Mouse (Mus musculus): ENCODE measurements around the gene Sema3a. TPM values are rescaled to one million over a fixed set of nuclear protein-coding genes. Genes with fewer than 3 reads are reported as not detected.
"Not testable (repeated sequence)": the region's sequence is repeated elsewhere in the genome, so short reads cannot be mapped to it uniquely, and the experiment has no call there.

Gene Sema3a
- total RNA-seq, 2 experiments from 2014 or later: not detected

GRCm38 (mm10) chr5:13413915-13414525, 288.8 kb downstream of the Sema3a start:
- no peak for ATAC-seq (replicated peaks; ENCODE audit: low FRiP score, poor library complexity, severe bottlenecking)

- no peak for ATAC-seq (replicated peaks; ENCODE audit: low FRiP score, poor library complexity, severe bottlenecking)
These were observed 291.9 kb downstream of the Sema3a start for GRCm38 (mm10) chr5:13416960-13417710.

- no peak for ATAC-seq (replicated peaks; ENCODE audit: low FRiP score, poor library complexity, severe bottlenecking)
These were observed 296.2 kb downstream of the Sema3a start for GRCm38 (mm10) chr5:13421276-13421925.

- ATAC-seq (replicated peaks; ENCODE audit: low FRiP score, poor library complexity, severe bottlenecking): no peak
These were observed 303.5 kb downstream of the Sema3a start for GRCm38 (mm10) chr5:13428702-13429101.

GRCm38 (mm10) chr5:13431827-13432226, 306.6 kb downstream of the Sema3a start:
- ATAC-seq (replicated peaks; ENCODE audit: low FRiP score, poor library complexity, severe bottlenecking): no peak

GRCm38 (mm10) chr5:13432574-13432973, 307.4 kb downstream of the Sema3a start:
- no peak for ATAC-seq (replicated peaks; ENCODE audit: low FRiP score, poor library complexity, severe bottlenecking)

GRCm38 (mm10) chr5:13433303-13433702, 308.1 kb downstream of the Sema3a start:
- ATAC-seq (replicated peaks; ENCODE audit: low FRiP score, poor library complexity, severe bottlenecking): no peak

- ATAC-seq (replicated peaks; ENCODE audit: low FRiP score, poor library complexity, severe bottlenecking): no peak
These were observed 315.9 kb downstream of the Sema3a start for GRCm38 (mm10) chr5:13441112-13441511.

- no peak for ATAC-seq (replicated peaks; ENCODE audit: low FRiP score, poor library complexity, severe bottlenecking)
These were observed 335.2 kb downstream of the Sema3a start for GRCm38 (mm10) chr5:13460182-13461001.

- no peak for ATAC-seq (replicated peaks; ENCODE audit: low FRiP score, poor library complexity, severe bottlenecking)
These were observed 343.6 kb downstream of the Sema3a start for GRCm38 (mm10) chr5:13468856-13469255.

GRCm38 (mm10) chr5:13469401-13469800, 344.2 kb downstream of the Sema3a start:
- ATAC-seq (replicated peaks; ENCODE audit: low FRiP score, poor library complexity, severe bottlenecking): no peak

GRCm38 (mm10) chr5:13470057-13470905, 345.1 kb downstream of the Sema3a start:
- no peak for ATAC-seq (replicated peaks; ENCODE audit: low FRiP score, poor library complexity, severe bottlenecking)

- ATAC-seq (replicated peaks; ENCODE audit: low FRiP score, poor library complexity, severe bottlenecking): no peak
These were observed 352.4 kb downstream of the Sema3a start for GRCm38 (mm10) chr5:13477653-13478052.

GRCm38 (mm10) chr5:13488671-13489070, 363.5 kb downstream of the Sema3a start:
- no peak for ATAC-seq (replicated peaks; ENCODE audit: low FRiP score, poor library complexity, severe bottlenecking)

- ATAC-seq (replicated peaks; ENCODE audit: low FRiP score, poor library complexity, severe bottlenecking): not testable (repeated sequence)
These were observed 370.8 kb downstream of the Sema3a start for GRCm38 (mm10) chr5:13495967-13496366.

- ATAC-seq (replicated peaks; ENCODE audit: low FRiP score, poor library complexity, severe bottlenecking): no peak
These were observed 374.6 kb downstream of the Sema3a start for GRCm38 (mm10) chr5:13499835-13500234.

- no peak for ATAC-seq (replicated peaks; ENCODE audit: low FRiP score, poor library complexity, severe bottlenecking)
These were observed 380.8 kb downstream of the Sema3a start for GRCm38 (mm10) chr5:13505839-13506499.

GRCm38 (mm10) chr5:13509163-13509562, 383.9 kb downstream of the Sema3a start:
- no peak for ATAC-seq (replicated peaks; ENCODE audit: low FRiP score, poor library complexity, severe bottlenecking)

- ATAC-seq (replicated peaks; ENCODE audit: low FRiP score, poor library complexity, severe bottlenecking): no peak
These were observed 391.8 kb downstream of the Sema3a start for GRCm38 (mm10) chr5:13517018-13517417.

Measured in erythroid progenitor cell, adult 5-6 weeks (primary cell).